Mouse (Mus musculus): ENCODE data around the gene Gcnt7.

Gene Gcnt7

DNA sequence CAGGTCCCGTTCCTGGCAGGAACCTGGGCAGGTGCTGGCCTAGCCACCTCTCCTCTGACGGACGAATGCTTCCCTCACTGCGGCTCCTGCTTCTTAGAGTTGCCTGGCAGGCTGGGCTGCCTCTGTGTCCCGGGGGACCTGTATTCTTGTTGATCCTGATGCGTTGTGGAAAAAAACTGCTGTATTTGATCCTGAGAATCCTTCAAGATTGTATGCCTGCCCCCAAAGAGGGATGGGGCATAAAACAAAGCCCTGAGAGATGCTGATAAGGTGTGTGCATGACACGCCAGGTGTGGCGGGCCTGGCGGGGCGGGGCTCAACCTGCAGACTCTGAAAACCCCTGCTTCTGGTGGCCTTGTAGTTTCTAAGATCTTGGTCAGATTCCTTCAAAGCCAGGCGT, at the start of gene Gcnt7:
Gene Gcnt7 (minus strand): TSS at position 101 of the 400 bp plus-strand sequence.
- POLR2A ChIA-PET, result no interaction called here
- CTCF ChIA-PET, result interaction anchor here in 1 of 4 experiments (1.1 kb wide), 1 partner anchor 19 kb away, joined by 4 read pairs; no protein-coding TSS in a partner anchor

- POLR2A ChIA-PET, result interaction anchor here in 2 of 4 experiments (1.0 to 1.9 kb wide), 4 partner anchors 9 to 108 kb away, joined by 3 to 9 read pairs (median 4); no protein-coding TSS in a partner anchor
Measured at GRCm38 (mm10) chr2:172506121-172506520, 47.7 kb upstream of the Gcnt7 start.

DNA sequence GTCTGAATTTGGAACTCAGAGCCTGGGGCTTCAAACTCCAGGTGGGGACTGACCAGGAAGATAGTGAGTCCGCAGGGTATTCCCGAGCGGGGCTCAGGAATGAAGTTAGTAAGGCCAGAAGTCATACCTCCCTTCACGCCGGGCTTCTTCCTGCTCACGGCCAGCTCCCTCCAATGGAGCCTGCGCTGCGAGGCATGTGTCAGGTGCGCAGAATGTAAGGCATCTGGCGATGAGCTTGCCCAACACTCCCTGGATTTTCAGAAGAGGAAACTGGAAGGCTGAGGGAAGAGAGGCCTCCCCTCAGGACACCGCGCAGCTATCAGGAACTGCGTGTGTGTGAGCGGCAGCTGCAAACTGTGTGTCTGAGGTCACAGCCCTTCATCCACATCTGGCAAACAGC, 43.8 kb upstream of the Gcnt7 start:
- ChIA-PET POLR2A (interaction anchor here in 3 of 4 experiments (0.6 to 1.4 kb wide), 20 partner anchors 8 to 520 kb away, joined by 3 to 7 read pairs (median 4); no protein-coding TSS in a partner anchor), CTCF (interaction anchor here (0.5 to 1.5 kb wide), 16 partner anchors 9 to 482 kb away, joined by 3 to 9 read pairs (median 3); no protein-coding TSS in a partner anchor)

More at GRCm38 (mm10) chr2:172506121-172506520, 47.7 kb upstream of the Gcnt7 start:
- CTCF ChIA-PET, result interaction anchor here in 1 of 4 experiments (1.0 kb wide), 1 partner anchor 10 kb away, joined by 5 read pairs; no protein-coding TSS in a partner anchor

DNA sequence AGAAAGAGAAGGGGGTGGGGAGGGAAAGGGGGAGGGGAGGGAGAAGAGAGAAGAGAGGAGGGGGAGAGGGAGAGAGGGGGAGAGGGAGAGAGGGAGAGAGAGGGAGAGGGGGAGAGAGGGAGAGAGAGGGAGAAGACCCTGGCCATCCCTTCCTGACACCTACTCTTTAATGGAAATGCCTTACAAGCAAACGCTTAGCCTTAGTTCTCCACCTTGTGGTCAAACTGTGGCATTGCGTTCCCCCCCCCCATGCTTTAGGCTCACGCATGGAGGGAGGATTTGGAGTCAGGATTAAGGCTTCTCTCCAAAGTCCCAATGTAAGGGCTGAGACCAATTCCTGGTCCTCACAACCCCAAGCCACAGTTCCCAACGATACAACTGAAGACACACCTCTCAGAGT, 42.9 kb upstream of the Gcnt7 start:
- ChIA-PET CTCF (interaction anchor here in 1 of 4 experiments (1.1 kb wide), 1 partner anchor 28 kb away, joined by 3 read pairs; no protein-coding TSS in a partner anchor), POLR2A (interaction anchor here in 3 of 4 experiments (0.5 to 1.4 kb wide), 7 partner anchors 8 to 22 kb away, joined by 3 to 5 read pairs (median 4); no protein-coding TSS in a partner anchor)

DNA sequence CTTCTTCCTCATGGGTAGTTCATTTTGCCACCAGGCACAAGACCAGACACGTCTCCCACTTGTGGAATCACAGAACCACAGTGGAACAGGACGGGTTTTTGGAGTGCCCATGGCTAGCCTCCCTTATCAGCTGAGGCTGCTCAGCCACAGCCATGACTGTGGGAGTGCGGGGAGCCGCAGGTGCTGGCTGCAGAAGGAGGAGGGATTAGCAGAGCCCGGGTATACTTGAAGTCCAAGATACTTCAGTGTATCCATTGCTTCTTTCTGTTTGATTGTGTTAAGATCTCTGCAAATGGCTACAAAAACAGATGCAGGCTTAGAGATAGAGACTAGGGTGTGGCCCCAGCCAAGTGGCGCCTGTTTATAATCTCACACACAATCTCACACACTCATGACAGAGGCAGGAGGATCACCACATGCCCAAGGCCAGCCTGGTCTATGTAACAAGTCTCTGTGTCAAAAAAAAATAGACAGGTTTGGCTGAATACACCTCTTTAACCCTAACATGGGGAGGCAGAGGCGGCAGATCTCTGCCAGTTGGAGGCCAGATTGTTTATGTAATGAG, 42.4 kb upstream of the Gcnt7 start:
- POLR2A ChIA-PET, result interaction anchor here in 1 of 4 experiments (0.5 kb wide), 1 partner anchor 22 kb away, joined by 5 read pairs; no protein-coding TSS in a partner anchor
- CTCF ChIA-PET, result no interaction called here

DNA sequence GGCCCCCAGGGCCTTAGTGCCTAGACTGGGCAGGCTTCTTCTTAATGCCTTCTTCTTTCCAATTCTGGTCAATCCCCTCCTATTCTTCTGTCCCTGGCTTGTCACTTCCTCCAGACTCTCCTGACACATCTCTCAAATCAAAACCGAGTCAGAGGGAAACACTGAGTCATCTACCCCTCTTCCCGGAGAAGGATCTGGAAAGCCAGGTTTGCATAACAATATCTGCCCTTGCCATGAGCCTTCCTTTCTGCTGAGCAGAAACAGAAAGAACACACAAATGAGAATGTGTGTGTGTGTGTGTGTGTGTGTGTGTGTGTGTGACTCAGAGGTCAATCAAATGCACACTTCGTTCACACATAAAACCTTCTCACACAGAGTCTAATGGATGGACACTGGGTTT, 40.4 kb upstream of the Gcnt7 start:
- ChIA-PET POLR2A (interaction anchor here in 3 of 4 experiments (0.6 to 1.4 kb wide), 8 partner anchors 8 to 1742 kb away, joined by 3 to 5 read pairs (median 4); no protein-coding TSS in a partner anchor), CTCF (interaction anchor here in 2 of 4 experiments (0.6 to 1.3 kb wide), 4 partner anchors 12 to 59 kb away, joined by 3 to 6 read pairs (median 4); no protein-coding TSS in a partner anchor)

DNA sequence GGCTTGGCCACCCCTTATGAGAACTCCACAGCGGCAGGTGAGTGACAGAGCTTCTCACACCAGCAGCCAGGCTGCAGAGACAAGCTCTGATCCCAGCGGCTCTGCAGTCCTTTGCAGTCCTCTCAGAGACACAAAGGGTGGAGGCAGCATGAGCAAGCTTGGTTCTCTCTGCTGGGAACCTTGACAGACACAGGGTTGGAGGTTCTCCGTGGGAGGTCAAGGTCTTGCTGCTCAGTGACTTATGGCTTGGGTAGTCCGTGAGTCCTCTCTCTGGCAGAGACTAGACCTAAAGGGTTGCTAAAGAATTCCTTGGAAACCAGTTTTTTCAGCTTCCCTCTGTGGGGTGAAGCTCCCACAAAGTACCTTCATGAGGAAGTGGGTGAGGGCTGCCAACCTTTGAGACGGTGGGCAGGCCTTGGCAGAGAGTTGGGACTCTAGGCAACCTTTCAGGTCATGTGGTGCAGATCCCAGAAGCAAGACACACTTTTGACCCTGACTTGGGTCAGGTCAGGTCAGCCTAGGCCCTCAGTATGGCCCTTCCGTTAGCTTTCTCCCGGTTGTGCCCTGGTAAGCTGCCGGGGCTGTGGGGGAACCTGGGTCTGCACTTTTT, 38.4 kb upstream of the Gcnt7 start:
- ChIA-PET CTCF (interaction anchor here in 2 of 4 experiments (0.6 to 1.0 kb wide), 3 partner anchors 15 to 334 kb away, joined by 3 to 4 read pairs (median 3); no protein-coding TSS in a partner anchor), POLR2A (interaction anchor here in 3 of 4 experiments (0.5 to 2.8 kb wide), 9 partner anchors 9 to 510 kb away, joined by 3 to 13 read pairs (median 4); partner anchors contain the start of gene Tfap2c (in 1 of the 3))

DNA sequence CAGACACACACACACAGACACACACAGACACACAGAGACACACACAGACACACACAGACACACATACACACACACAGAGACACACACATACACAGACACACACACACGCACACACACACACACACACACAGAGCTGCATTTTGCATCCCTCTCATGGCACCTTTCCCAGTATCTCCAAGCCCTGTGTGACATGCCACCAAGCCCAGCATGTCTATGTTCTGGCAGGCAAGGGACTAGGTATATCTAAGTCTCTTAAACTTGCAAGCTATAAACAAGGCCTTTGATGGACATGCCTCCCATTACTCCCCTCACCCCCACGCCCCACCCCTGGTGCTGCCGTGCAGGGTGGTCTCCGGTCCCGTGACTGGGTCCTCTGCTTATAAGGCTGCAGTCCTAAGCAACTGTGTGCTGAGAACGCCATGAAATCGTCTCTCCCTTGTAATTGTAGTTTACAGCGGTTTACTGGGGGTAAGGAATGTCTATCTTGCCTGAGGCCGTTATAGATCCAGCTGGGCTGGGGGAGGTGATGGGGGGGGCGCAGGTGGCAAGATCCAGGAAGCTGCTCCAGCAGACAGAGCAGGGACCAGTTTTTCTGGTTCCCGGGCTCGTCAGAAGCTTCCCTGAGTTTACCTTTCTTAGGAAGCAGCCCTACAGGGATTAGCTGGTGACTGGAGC, 26.4 kb upstream of the Gcnt7 start:
- CTCF ChIA-PET, result no interaction called here
- POLR2A ChIA-PET, result interaction anchor here in 2 of 4 experiments (0.6 to 1.4 kb wide), 2 partner anchors 12 to 58 kb away, joined by 3 to 4 read pairs; partner anchors contain the start of gene Fam209 (in 1 of the 2)

- POLR2A ChIA-PET, result interaction anchor here in 1 of 4 experiments (0.7 to 1.4 kb wide), 2 partner anchors 11 to 328 kb away, joined by 4 read pairs; partner anchors contain the start of gene Fam209
- CTCF ChIA-PET, result no interaction called here
Measured at GRCm38 (mm10) chr2:172483766-172484413, 25.5 kb upstream of the Gcnt7 start.

- ChIA-PET CTCF (interaction anchor here in 3 of 4 experiments (0.6 to 1.3 kb wide), 8 partner anchors 9 to 1407 kb away, joined by 3 to 8 read pairs (median 3); no protein-coding TSS in a partner anchor), POLR2A (interaction anchor here in 3 of 4 experiments (0.6 to 1.4 kb wide), 12 partner anchors 9 to 492 kb away, joined by 3 to 5 read pairs (median 3); partner anchors contain the start of gene Fam209 (in 1 of the 3))
Measured at GRCm38 (mm10) chr2:172481654-172482385, 23.4 kb upstream of the Gcnt7 start.

- ChIA-PET POLR2A (interaction anchor here in 3 of 4 experiments (0.5 to 1.4 kb wide), 7 partner anchors 9 to 494 kb away, joined by 3 to 7 read pairs (median 3); no protein-coding TSS in a partner anchor), CTCF (interaction anchor here in 3 of 4 experiments (0.7 to 1.5 kb wide), 4 partner anchors 22 to 293 kb away, joined by 3 to 5 read pairs (median 4); partner anchors contain the start of gene Tfap2c (in 1 of the 3))
Measured at GRCm38 (mm10) chr2:172480296-172480695, 21.9 kb upstream of the Gcnt7 start.

DNA sequence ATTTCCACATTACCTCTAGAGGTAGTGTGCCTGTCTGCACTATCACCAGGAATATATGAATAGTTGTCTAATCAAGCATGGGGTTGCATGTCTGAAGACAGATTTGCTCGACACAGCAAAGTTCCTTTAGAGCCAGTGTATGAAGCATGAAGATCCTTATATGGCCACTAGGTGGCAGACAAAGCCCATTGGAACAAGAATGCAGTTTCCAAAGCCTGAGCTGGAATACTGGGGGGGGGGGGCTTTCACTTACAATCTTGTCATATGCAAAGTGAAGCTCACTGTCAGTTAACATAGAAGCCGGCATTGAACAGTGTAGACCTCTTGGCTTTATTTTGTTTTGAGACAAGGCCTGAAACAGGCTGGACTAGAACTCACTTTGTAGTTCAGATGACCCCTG, 19.5 kb upstream of the Gcnt7 start:
- ChIA-PET CTCF (interaction anchor here (0.5 to 2.9 kb wide), 76 partner anchors 9 to 519 kb away, joined by 3 to 22 read pairs (median 4); partner anchors contain the start of genes Tfap2c (in 2 of the 4), Fam210b (in 1 of the 4), Mc3r (in 1 of the 4) and Rtf2 (in 1 of the 4)), POLR2A (interaction anchor here in 3 of 4 experiments (0.9 to 1.6 kb wide), 14 partner anchors 15 to 393 kb away, joined by 3 to 7 read pairs (median 3); no protein-coding TSS in a partner anchor)

GRCm38 (mm10) chr2:172477350-172477749, 19.0 kb upstream of the Gcnt7 start:
- ChIA-PET POLR2A (interaction anchor here in 3 of 4 experiments (0.9 to 1.6 kb wide), 8 partner anchors 19 to 301 kb away, joined by 3 to 7 read pairs (median 3); no protein-coding TSS in a partner anchor), CTCF (interaction anchor here (0.5 to 2.9 kb wide), 48 partner anchors 9 to 519 kb away, joined by 3 to 22 read pairs (median 5); partner anchors contain the start of genes Tfap2c (in 2 of the 4), Fam210b (in 1 of the 4), Mc3r (in 1 of the 4) and Rtf2 (in 1 of the 4))

DNA sequence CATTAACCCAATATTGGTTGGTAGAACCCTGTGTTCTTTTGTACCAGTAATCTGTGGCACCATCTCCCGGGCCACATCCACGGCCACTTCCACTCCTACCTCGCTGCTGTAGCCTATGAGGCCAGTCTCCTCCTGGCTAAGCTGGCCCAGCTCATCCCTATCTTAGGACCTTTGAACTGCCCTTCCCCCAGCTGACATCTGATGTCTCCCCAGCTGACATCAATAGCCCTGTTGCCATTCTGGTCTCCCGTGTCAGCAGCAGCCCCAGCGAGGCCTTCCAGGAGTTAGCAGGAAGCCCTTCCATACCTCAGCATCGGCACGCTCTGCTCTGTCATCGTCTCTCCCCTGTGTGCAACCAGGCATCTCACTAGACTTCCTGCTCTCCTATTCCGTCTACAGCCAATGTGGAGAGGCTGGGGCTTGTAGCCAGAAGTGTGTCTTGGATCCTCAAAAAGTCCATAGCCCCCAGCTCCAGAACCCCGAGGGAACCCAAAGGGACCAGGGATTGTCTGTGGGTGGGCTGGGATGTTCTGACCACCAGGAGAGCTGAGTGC, 18.4 kb upstream of the Gcnt7 start:
- ChIA-PET CTCF (interaction anchor here (0.5 to 2.9 kb wide), 13 partner anchors 72 to 519 kb away, joined by 3 to 22 read pairs (median 5); partner anchors contain the start of genes Fam210b (in 1 of the 4) and Tfap2c (in 1 of the 4)), POLR2A (interaction anchor here in 3 of 4 experiments (0.6 to 1.5 kb wide), 3 partner anchors 71 to 167 kb away, joined by 3 to 4 read pairs (median 3); no protein-coding TSS in a partner anchor)

DNA sequence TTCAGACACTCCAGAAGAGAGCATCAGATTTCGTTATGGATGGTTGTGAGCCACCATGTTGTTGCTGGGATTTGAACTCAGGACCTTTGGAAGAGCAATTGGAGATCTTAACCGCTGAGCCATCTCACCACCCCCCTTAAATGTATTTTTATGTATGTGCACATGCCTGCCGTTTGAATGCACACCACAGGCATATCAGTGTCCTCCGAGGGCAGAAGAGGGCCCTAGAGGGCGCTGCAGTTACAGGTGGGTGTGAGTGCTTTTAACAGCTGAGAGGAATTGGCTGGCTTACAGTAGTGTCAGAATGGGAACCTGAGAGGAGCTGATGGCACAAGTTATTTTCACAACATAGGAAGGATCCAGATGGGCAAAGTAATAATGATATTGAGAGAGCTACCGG, 16.6 kb upstream of the Gcnt7 start:
- POLR2A ChIA-PET, result interaction anchor here in 1 of 4 experiments (0.6 to 0.9 kb wide), 4 partner anchors 15 to 303 kb away, joined by 3 to 4 read pairs (median 4); partner anchors contain the start of gene Tfap2c
- CTCF ChIA-PET, result interaction anchor here (0.5 to 2.0 kb wide), 38 partner anchors 9 to 684 kb away, joined by 3 to 12 read pairs (median 3); no protein-coding TSS in a partner anchor

DNA sequence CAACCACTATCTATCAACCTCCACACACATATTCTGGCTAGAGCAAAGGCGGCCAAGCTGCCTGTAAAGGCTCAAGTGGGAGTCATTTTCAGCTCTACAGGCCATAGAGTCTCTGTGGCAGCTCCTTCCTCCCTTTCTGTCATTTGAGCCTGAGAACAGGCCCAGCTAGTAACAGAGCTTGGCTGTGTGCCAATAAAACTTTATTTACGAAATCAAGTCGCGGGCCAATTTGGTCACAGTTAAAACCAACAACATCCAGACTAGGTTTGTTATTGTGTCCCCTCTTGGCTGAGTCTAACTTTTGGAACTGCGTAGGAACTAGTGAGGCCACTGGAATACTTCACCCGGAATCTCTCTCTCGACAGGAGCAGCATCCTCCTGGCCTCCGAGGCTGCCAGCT, 15.2 kb upstream of the Gcnt7 start:
- POLR2A ChIA-PET, result interaction anchor here in 3 of 4 experiments (0.9 to 2.2 kb wide), 7 partner anchors 9 to 290 kb away, joined by 3 to 9 read pairs (median 4); partner anchors contain the start of genes Aurka (in 1 of the 3) and Cstf1 (in 1 of the 3)
- CTCF ChIA-PET, result interaction anchor here in 3 of 4 experiments (0.6 to 2.0 kb wide), 7 partner anchors 7 to 358 kb away, joined by 3 to 7 read pairs (median 3); no protein-coding TSS in a partner anchor

Measured in embryonic stem cell, embryonic (primary cell).